Mouse (Mus musculus) stomach, embryonic 14.5 days (tissue): ENCODE results near the gene Fcer1g. TPM values are rescaled to one million over a fixed set of nuclear protein-coding genes. Genes with fewer than 3 reads are reported as not detected.
A peak's percentile ranks its signal among the peaks of the same experiment; 100 is the strongest.

Source experiments
- ATAC-seq: fragments of 200-750 bp; cut with Nextera tagmentation; 2 replicates; pipeline ENCODE4 v1.8.0; 2017; ENCODE audit warnings: low read depth, moderate TSS enrichment; ENCODE audit not compliant: insufficient number of reproducible peaks, insufficient read depth, low FRiP score
- H3K27ac ChIP-seq: fragments of 300-500 bp; sonication (generic); 2 replicates; pipeline ENCODE4 v1.5.1; 2014; ENCODE audit warnings: mild to moderate bottlenecking, low read length, moderate library complexity, mixed read lengths
- H3K27me3 ChIP-seq: fragments of 300-500 bp; sonication (generic); 2 replicates; pipeline ENCODE4 v1.6.1; 2014; ENCODE audit warnings: low read length, control low read depth, mixed read lengths; ENCODE audit not compliant: control insufficient read depth, insufficient read depth
- H3K36me3 ChIP-seq: fragments of 300-500 bp; sonication (generic); 2 replicates; pipeline ENCODE4 v1.6.1; 2014; ENCODE audit warnings: mild to moderate bottlenecking, control low read depth, low read length, moderate library complexity, mixed read lengths; ENCODE audit not compliant: control insufficient read depth, insufficient read depth
- H3K4me1 ChIP-seq: fragments of 300-500 bp; sonication (generic); 2 replicates; pipeline ENCODE4 v1.6.1; 2014; ENCODE audit warnings: low read length, control low read depth, mixed read lengths; ENCODE audit not compliant: control insufficient read depth, insufficient read depth
- H3K4me2 ChIP-seq: fragments of 300-500 bp; sonication (generic); replicated peaks from 2 replicates; pipeline ENCODE4 v1.6.1; 2014; ENCODE audit warnings: low read depth, low read length, control low read depth
- H3K4me3 ChIP-seq: fragments of 300-500 bp; sonication (generic); 2 replicates; pipeline ENCODE4 v1.5.1; 2014; ENCODE audit warnings: low read depth, low read length, control low read depth
- H3K9ac ChIP-seq: fragments of 300-500 bp; sonication (generic); replicated peaks from 2 replicates; pipeline ENCODE4 v1.6.1; 2014; ENCODE audit warnings: low read depth, mild to moderate bottlenecking, control low read depth, low read length, moderate library complexity, mixed read lengths
- H3K9me3 ChIP-seq: fragments of 300-500 bp; sonication (generic); 2 replicates; pipeline ENCODE4 v1.6.1; 2016; ENCODE audit warnings: low read depth, low read length, control low read depth; ENCODE audit not compliant: control insufficient read depth
- WGBS: fragments of 180-500 bp; shearing (Covaris S2); extraction: QIAGEN DNeasy Blood & Tissue Kit; methylation state at CpG from one replicate; pipeline ENCODE4 v1.1.7; 2014; 5-methylcytosine and 5-hydroxymethylcytosine counted together
- polyA plus RNA-seq: library from polyadenylated mRNA; unstranded; fragments of >200 nt; fragmentation: Nextera tagmentation; extraction: Ambion mirVana; gene quantifications from 2 replicates; pipeline ENCODE4 v1.2.1, GENCODE M21; 2014

The Fcer1g gene
- polyA plus RNA-seq, 1 experiment from 2014 or later: 52.5 TPM

GRCm38 (mm10) chr1:171193911-171194830 is 40.0 kb downstream of the Fcer1g start:
- no peak overlapping the region for H3K4me3 ChIP-seq
- 24% methylated on average over 11 of the region's 11 CpGs for whole genome bisulfite sequencing
- peaks cover 28% of the 10 kb centered on the region for H3K4me1 ChIP-seq
- no peak for ATAC-seq
- H3K27ac ChIP-seq: no peak overlapping the region
- H3K36me3 ChIP-seq: no peaks in the 10 kb centered on the region
- peaks cover 18% of the 10 kb centered on the region for H3K27me3 ChIP-seq
- no peak overlapping the region for H3K9ac ChIP-seq
- peak overlapping the region; percentile 39 for H3K4me2 ChIP-seq
- H3K9me3 ChIP-seq: no peaks in the 10 kb centered on the region

GRCm38 (mm10) chr1:171193093-171193840 is 40.9 kb downstream of the Fcer1g start:
- peaks cover 18% of the 10 kb centered on the region for H3K27me3 ChIP-seq

GRCm38 (mm10) chr1:171192283-171192682 is 41.9 kb downstream of the Fcer1g start:
- Histone ChIP-seq H3K9me3 (no peaks in the 10 kb centered on the region), H3K4me1 (peaks cover 33% of the 10 kb centered on the region), H3K4me3 (no peak overlapping the region), H3K27ac (no peak overlapping the region), H3K27me3 (peaks cover 18% of the 10 kb centered on the region), H3K4me2 (no peak overlapping the region), H3K9ac (no peak overlapping the region), H3K36me3 (no peaks in the 10 kb centered on the region)
- no peak for ATAC-seq
- 49% methylated on average over 10 of the region's 10 CpGs for WGBS

More at GRCm38 (mm10) chr1:171193093-171193840, 40.9 kb downstream of the Fcer1g start:
- Histone ChIP-seq H3K4me2 (peak overlapping the region; percentile 39), H3K4me3 (peak overlapping the region; percentile 11; the same call in 1 of the 2 replicates), H3K4me1 (peaks cover 33% of the 10 kb centered on the region), H3K9ac (no peak overlapping the region), H3K36me3 (no peaks in the 10 kb centered on the region), H3K9me3 (no peaks in the 10 kb centered on the region), H3K27ac (no peak overlapping the region; the same call in 1 of the 2 replicates)
- WGBS: 6% methylated on average over 18 of the region's 18 CpGs
- no peak for ATAC-seq

- H3K4me2 ChIP-seq: no peak overlapping the region
- H3K9ac ChIP-seq: no peak overlapping the region
- peaks cover 32% of the 10 kb centered on the region for H3K4me1 ChIP-seq
- no peak overlapping the region for H3K4me3 ChIP-seq
- H3K27ac ChIP-seq: no peak overlapping the region
- ATAC-seq: no peak
- 94% methylated on average over 9 of the region's 9 CpGs for WGBS
- H3K27me3 ChIP-seq: peaks cover 13% of the 10 kb centered on the region
- no peaks in the 10 kb centered on the region for H3K36me3 ChIP-seq
- no peaks in the 10 kb centered on the region for H3K9me3 ChIP-seq
Measured at GRCm38 (mm10) chr1:171190832-171191231, 43.3 kb downstream of the Fcer1g start.

- Histone ChIP-seq H3K4me2 (peak overlapping the region; percentile 26; the same call in 1 of the 2 replicates), H3K27me3 (peaks cover 6% of the 10 kb centered on the region; the same call in 1 of the 2 replicates), H3K4me3 (no peak overlapping the region), H3K9me3 (no peaks in the 10 kb centered on the region), H3K9ac (no peak overlapping the region), H3K27ac (peak overlapping the region; percentile 69), H3K4me1 (peaks cover 29% of the 10 kb centered on the region), H3K36me3 (no peaks in the 10 kb centered on the region)
- 36% methylated on average over 14 of the region's 14 CpGs for WGBS
- 0 out of 2 replicates have a peak, but pooled peaks have one; percentile 47 for ATAC-seq
Measured at GRCm38 (mm10) chr1:171189476-171190114, 44.6 kb downstream of the Fcer1g start.

GRCm38 (mm10) chr1:171189046-171189445 is 45.1 kb downstream of the Fcer1g start:
- Histone ChIP-seq H3K27ac (peak overlapping the region; percentile 69), H3K4me1 (peaks cover 24% of the 10 kb centered on the region), H3K9ac (no peak overlapping the region), H3K36me3 (no peaks in the 10 kb centered on the region), H3K4me2 (peak overlapping the region; percentile 26; the same call in 1 of the 2 replicates), H3K9me3 (no peaks in the 10 kb centered on the region), H3K27me3 (peaks cover 4% of the 10 kb centered on the region; the same call in 1 of the 2 replicates), H3K4me3 (no peak overlapping the region)
- 10% methylated on average over 8 of the region's 8 CpGs for WGBS
- ATAC-seq: 0 out of 2 replicates have a peak, but pooled peaks have one; percentile 20

GRCm38 (mm10) chr1:171187851-171188700 is 46.1 kb downstream of the Fcer1g start:
- no peak overlapping the region for H3K27ac ChIP-seq
- H3K9me3 ChIP-seq: no peaks in the 10 kb centered on the region
- ATAC-seq: no peak
- H3K4me3 ChIP-seq: no peak overlapping the region
- H3K4me2 ChIP-seq: no peak overlapping the region
- H3K9ac ChIP-seq: no peak overlapping the region
- no peaks in the 10 kb centered on the region for H3K36me3 ChIP-seq
- H3K4me1 ChIP-seq: peaks cover 18% of the 10 kb centered on the region
- H3K27me3 ChIP-seq: no peaks in the 10 kb centered on the region
- WGBS: 75% methylated on average over 13 of the region's 13 CpGs
